Mouse (Mus musculus) kidney, adult 2 months (tissue): ENCODE measurements around the gene Tubgcp2.

Experiments used
- CTCF ChIP-seq: fragments of 200-500 bp; conservative IDR thresholded peaks from 2 replicates; pipeline ENCODE4 v1.5.1; 2011; ENCODE audit warnings: low read depth, mild to moderate bottlenecking, control low read depth, low read length, moderate library complexity, mixed read lengths; ENCODE audit not compliant: insufficient read depth, insufficient read length
- POLR2A ChIP-seq: fragments of 200-500 bp; IDR thresholded peaks from one replicate; pipeline ENCODE4 v1.6.1; 2011; ENCODE audit warnings: low read depth, low read length, control low read depth

GRCm38 (mm10) chr7:140077698-140078097 is 41.2 kb upstream of the Tubgcp2 start:
- no peak for TF ChIP-seq POLR2A
- no peak for TF ChIP-seq CTCF
